ENCODE assay signal across 19 mouse cellular contexts in genomic region chr1:91404976-91405375, GRCm38 (mm10). TPM values are rescaled to one million over a fixed set of nuclear protein-coding genes. Genes with fewer than 3 reads are reported as not detected.
DNase-seq lines count a peak whose midpoint lies in the region; ATAC-seq and TF ChIP-seq lines count a peak whose summit lies in the region.
"Had no signal": no experiment of that assay in that cellular context is flagged by ENCODE, and none has a peak within 500 bp of the region (broad histone marks: within the 10 kb centered on the region; RNA-seq: fewer than 3 reads in every experiment).

No protein-coding gene starts in this region.

- TF ChIP-seq POLR2A in lung, adult 2 months (IDR thresholded peaks at IDR 0.05; ENCODE audit: borderline replicate concordance, extremely low read depth, low read depth, low read length): no peak

- no peak overlapping the region for H3K4me2 ChIP-seq in embryonic facial prominence, embryonic 14.5 days (ENCODE audit: low read depth, low read length)
- no peak overlapping the region for H3K4me2 ChIP-seq in lung, postnatal 0 days (replicated peaks; ENCODE audit: low read depth, low read length)
- H3K4me2 ChIP-seq: forebrain, embryonic 15.5 days; hindbrain, embryonic 12.5 days had no signal

- TF ChIP-seq EP300 in lung, postnatal 0 days (IDR thresholded peaks at IDR 0.05): no peak

- no peak overlapping the region for H3K9ac ChIP-seq in embryonic facial prominence, embryonic 14.5 days (ENCODE audit: low read depth, low read length)
- H3K9ac ChIP-seq in lung, postnatal 0 days (replicated peaks; ENCODE audit: low read depth): no peak overlapping the region
- H3K9ac ChIP-seq: forebrain, embryonic 15.5 days; hindbrain, embryonic 12.5 days had no signal

- DNase-seq in embryonic facial prominence, embryonic 14.5 days (ENCODE audit: low spot score): peak; percentile 52
- no peak for DNase-seq in embryonic facial prominence, embryonic 10.5 days (ENCODE audit: low spot score)
- no peak for DNase-seq in lung, postnatal 0 days (ENCODE audit: low spot score)
- no peak for DNase-seq in lung, adult 2 months
- peak; percentile 51 for DNase-seq in 416B (ENCODE audit: low read depth)
- DNase-seq in frontal cortex, postnatal 14 days (ENCODE audit: low spot score in 2 of 2): no peak
- no peak for DNase-seq in left cerebral cortex, postnatal 10 days (ENCODE audit: extremely low spot score in 1 of 2, low spot score in 2 of 2)
- DNase-seq: adrenal gland, adult 2 months; adrenal gland, postnatal 25 days; gastrocnemius, postnatal 10 days; heart, adult 18-20 months; heart, postnatal 10 days; heart, postnatal 4 days had no signal

- ATAC-seq in embryonic facial prominence, embryonic 14.5 days (ENCODE audit: low read depth): no peak
- 0 out of 2 replicates have a peak, but pooled peaks have one; percentile 11 for ATAC-seq in lung, postnatal 0 days

- H3K4me3 ChIP-seq in embryonic facial prominence, embryonic 14.5 days (ENCODE audit: low read depth, low read length): no peak overlapping the region
- H3K4me3 ChIP-seq in embryonic facial prominence, embryonic 10.5 days: no peak overlapping the region
- no peak overlapping the region for H3K4me3 ChIP-seq in lung, postnatal 0 days (ENCODE audit: low read depth, low read length)
- H3K4me3 ChIP-seq in lung, adult 2 months (replicated peaks; ENCODE audit: extremely low read depth, low read depth, low read length): no peak overlapping the region
- H3K4me3 ChIP-seq: forebrain, embryonic 15.5 days; heart, embryonic 10.5 days; hindbrain, embryonic 12.5 days had no signal

- TF ChIP-seq CTCF in lung, postnatal 0 days (IDR thresholded peaks at IDR 0.05): no peak
- TF ChIP-seq CTCF in lung, adult 2 months (IDR thresholded peaks at IDR 0.05; ENCODE audit: insufficient read depth, low read length): no peak

- no peaks in the 10 kb centered on the region for H3K36me3 ChIP-seq in embryonic facial prominence, embryonic 14.5 days (ENCODE audit: control insufficient read depth, insufficient read depth, low read length)
- H3K36me3 ChIP-seq in embryonic facial prominence, embryonic 10.5 days (replicated peaks): no peaks in the 10 kb centered on the region
- no peaks in the 10 kb centered on the region for H3K36me3 ChIP-seq in lung, postnatal 0 days (ENCODE audit: insufficient read depth, low read length)
- H3K36me3 ChIP-seq: forebrain, embryonic 15.5 days; heart, embryonic 10.5 days; hindbrain, embryonic 12.5 days had no signal

- H3K27me3 ChIP-seq in embryonic facial prominence, embryonic 14.5 days (replicated peaks; ENCODE audit: control insufficient read depth, insufficient read depth, low read length): no peaks in the 10 kb centered on the region
- H3K27me3 ChIP-seq in embryonic facial prominence, embryonic 10.5 days (replicated peaks; ENCODE audit: low read depth, poor library complexity, severe bottlenecking): peaks cover 23% of the 10 kb centered on the region
- H3K27me3 ChIP-seq in lung, postnatal 0 days (replicated peaks; ENCODE audit: insufficient read depth, low read length): no peaks in the 10 kb centered on the region
- H3K27me3 ChIP-seq: forebrain, embryonic 15.5 days had no signal

- no peak overlapping the region for H3K27ac ChIP-seq in embryonic facial prominence, embryonic 14.5 days (replicated peaks; ENCODE audit: low read depth, low read length)
- H3K27ac ChIP-seq in embryonic facial prominence, embryonic 10.5 days (replicated peaks): no peak overlapping the region
- no peak overlapping the region for H3K27ac ChIP-seq in lung, postnatal 0 days (ENCODE audit: low read length)
- H3K27ac ChIP-seq: forebrain, embryonic 15.5 days; heart, embryonic 10.5 days; hindbrain, embryonic 12.5 days had no signal

- H3K9me3 ChIP-seq in embryonic facial prominence, embryonic 14.5 days (ENCODE audit: control insufficient read depth, low read length): no peaks in the 10 kb centered on the region
- H3K9me3 ChIP-seq in embryonic facial prominence, embryonic 10.5 days: no peaks in the 10 kb centered on the region
- H3K9me3 ChIP-seq in lung, postnatal 0 days (ENCODE audit: low read length): no peaks in the 10 kb centered on the region
- H3K9me3 ChIP-seq: forebrain, embryonic 15.5 days; heart, embryonic 10.5 days; hindbrain, embryonic 12.5 days had no signal

- intact Hi-C loops in left cerebral cortex, postnatal 10 days (cut with DNase I): no loop called here

- 11% methylated on average over 1 of the region's 1 CpGs for WGBS in embryonic facial prominence, embryonic 14.5 days
- WGBS in embryonic facial prominence, embryonic 10.5 days: 31% methylated on average over 1 of the region's 1 CpGs
- 7% methylated on average over 1 of the region's 1 CpGs for WGBS in lung, postnatal 0 days
- 27% methylated on average over 1 of the region's 1 CpGs for WGBS in lung, adult 2 months

- no peaks in the 10 kb centered on the region for H3K4me1 ChIP-seq in embryonic facial prominence, embryonic 14.5 days (ENCODE audit: control insufficient read depth, insufficient read depth, low read length)
- H3K4me1 ChIP-seq in embryonic facial prominence, embryonic 10.5 days: peaks cover 5% of the 10 kb centered on the region; the same call in 1 of the 2 replicates
- H3K4me1 ChIP-seq in lung, postnatal 0 days (ENCODE audit: insufficient read depth, low read depth, low read length): no peaks in the 10 kb centered on the region
- no peaks in the 10 kb centered on the region for H3K4me1 ChIP-seq in lung, adult 2 months (ENCODE audit: control insufficient read depth, insufficient read depth, low read length)
- H3K4me1 ChIP-seq: forebrain, embryonic 15.5 days; hindbrain, embryonic 12.5 days had no signal

RNA-seq across cellular contexts. Expression of gene Ilkap, which starts 6.4 kb away (rescaled TPM):
- 138 and 146 TPM in 2 replicates for polyA plus RNA-seq in embryonic facial prominence, embryonic 14.5 days (2014; fragmentation: Nextera tagmentation; extraction: Ambion mirVana)
- polyA plus RNA-seq in embryonic facial prominence, embryonic 10.5 days (2016; fragmentation: Nextera tagmentation; extraction: Ambion mirVana): 175 and 177 TPM in 2 replicates
- 90.5 and 94.0 TPM in 2 replicates for polyA plus RNA-seq in lung, postnatal 0 days (2015; fragmentation: Nextera tagmentation; extraction: Ambion mirVana)
- polyA plus RNA-seq in lung, adult 2 months (2012; rRNA removed): 51.6 and 57.4 TPM in 2 replicates
- 10 to 100 TPM; 62.9 to 68.6 TPM for total RNA-seq in left cerebral cortex, postnatal 10 days (2021)

RNA-seq across cellular contexts. Expression of gene Hes6, which starts 8.9 kb away (rescaled TPM):
- polyA plus RNA-seq in embryonic facial prominence, embryonic 14.5 days (2014; fragmentation: Nextera tagmentation; extraction: Ambion mirVana): 106 and 114 TPM in 2 replicates
- polyA plus RNA-seq in embryonic facial prominence, embryonic 10.5 days (2016; fragmentation: Nextera tagmentation; extraction: Ambion mirVana): 136 and 144 TPM in 2 replicates
- polyA plus RNA-seq in lung, postnatal 0 days (2015; fragmentation: Nextera tagmentation; extraction: Ambion mirVana): 63.7 and 75.1 TPM in 2 replicates
- 40.5 and 54.4 TPM in 2 replicates for polyA plus RNA-seq in lung, adult 2 months (2012; rRNA removed)
- total RNA-seq in left cerebral cortex, postnatal 10 days (2021): 10 to 100 TPM; 26.6 to 27.3 TPM

RNA-seq across cellular contexts. Expression of gene Erfe, which starts 38.7 kb away (rescaled TPM):
- polyA plus RNA-seq in embryonic facial prominence, embryonic 14.5 days (2014; fragmentation: Nextera tagmentation; extraction: Ambion mirVana): 1.5 and 2.5 TPM in 2 replicates
- polyA plus RNA-seq in embryonic facial prominence, embryonic 10.5 days (2016; fragmentation: Nextera tagmentation; extraction: Ambion mirVana): 1.8 and 2.0 TPM in 2 replicates
- 0.47 and 0.71 TPM in 2 replicates for polyA plus RNA-seq in lung, postnatal 0 days (2015; fragmentation: Nextera tagmentation; extraction: Ambion mirVana)
- 0.27 and 0.40 TPM in 2 replicates for polyA plus RNA-seq in lung, adult 2 months (2012; rRNA removed)
- total RNA-seq in left cerebral cortex, postnatal 10 days (2021): under 1 TPM; 0.39 to 0.41 TPM
- total RNA-seq: heart, adult 18-20 months had no signal
- polyA plus RNA-seq: inflammation-experienced regulatory T-cells, adult 6 months had no signal

RNA-seq across cellular contexts. Expression of gene Per2, which starts 54.1 kb away (rescaled TPM):
- 3.9 and 4.7 TPM in 2 replicates for polyA plus RNA-seq in embryonic facial prominence, embryonic 14.5 days (2014; fragmentation: Nextera tagmentation; extraction: Ambion mirVana)
- 1.3 and 2.0 TPM in 2 replicates for polyA plus RNA-seq in embryonic facial prominence, embryonic 10.5 days (2016; fragmentation: Nextera tagmentation; extraction: Ambion mirVana)
- 6.3 and 7.3 TPM in 2 replicates for polyA plus RNA-seq in lung, postnatal 0 days (2015; fragmentation: Nextera tagmentation; extraction: Ambion mirVana)
- 6.9 and 21.0 TPM in 2 replicates for polyA plus RNA-seq in lung, adult 2 months (2012; rRNA removed)
- total RNA-seq in left cerebral cortex, postnatal 10 days (2021): 10 to 100 TPM; 14.6 to 16.0 TPM

RNA-seq across cellular contexts. Expression of gene Klhl30, which starts 54.2 kb away (rescaled TPM):
- 7.0 and 10.0 TPM in 2 replicates for polyA plus RNA-seq in embryonic facial prominence, embryonic 14.5 days (2014; fragmentation: Nextera tagmentation; extraction: Ambion mirVana)
- 0.21 and 0.22 TPM in 2 replicates for polyA plus RNA-seq in embryonic facial prominence, embryonic 10.5 days (2016; fragmentation: Nextera tagmentation; extraction: Ambion mirVana)
- 0.62 and 0.87 TPM in 2 replicates for polyA plus RNA-seq in lung, postnatal 0 days (2015; fragmentation: Nextera tagmentation; extraction: Ambion mirVana)
- polyA plus RNA-seq in lung, adult 2 months (2012; rRNA removed): 1.4 and 4.6 TPM in 2 replicates
- total RNA-seq in left cerebral cortex, postnatal 10 days (2021): not detected
- total RNA-seq: MEL had no signal
- polyA plus RNA-seq: forebrain, embryonic 11.5 days; forebrain, embryonic 15.5 days; inflammation-experienced regulatory T-cells, adult 6 months had no signal

Comparison
In these comparisons a context has a peak if more than half of its experiments do, and no peak if none do; other contexts are left out.
1. DNase-seq: peak in embryonic facial prominence, embryonic 14.5 days (single experiment) and 416B (single experiment); none in embryonic facial prominence, embryonic 10.5 days (single experiment), lung, postnatal 0 days (single experiment), lung, adult 2 months (single experiment), frontal cortex, postnatal 14 days (0 of 2) and left cerebral cortex, postnatal 10 days (0 of 2).